In the genomic region with DNA sequence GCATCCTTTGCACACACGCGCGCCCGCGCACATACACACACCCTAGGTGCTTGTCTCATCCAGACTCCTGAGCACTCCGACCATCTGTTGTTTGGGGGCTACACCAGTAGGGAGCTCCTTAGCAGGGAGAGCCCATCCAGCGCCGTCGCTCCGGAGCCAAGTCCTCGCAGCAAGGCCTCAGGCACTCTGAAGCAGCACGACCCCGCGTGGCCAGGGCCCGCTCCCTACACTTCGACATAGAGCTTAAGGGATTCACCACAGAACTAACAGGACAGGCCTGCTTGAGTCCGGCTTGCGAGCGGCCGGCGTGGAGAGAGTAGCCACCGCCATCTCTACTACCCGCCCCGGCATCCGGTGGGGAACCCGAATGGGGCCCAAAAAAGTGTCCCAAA, we compare ENCODE assay signal across 8 mouse cellular contexts. TPM values are rescaled to one million over a fixed set of nuclear protein-coding genes. Genes with fewer than 3 reads are reported as not detected.
DNase-seq lines count a peak whose midpoint lies in the region; ATAC-seq and TF ChIP-seq lines count a peak whose summit lies in the region.

No protein-coding gene starts in this region.

- DNase-seq in MN1 (ENCODE audit: low spot score): peak; percentile 70
- peak; percentile 73 to 77 for DNase-seq in cerebellum, adult 2 months
- DNase-seq in forebrain, postnatal 0 days: peak; percentile 76
- peak; percentile 79 for DNase-seq in hindbrain, embryonic 10.5 days (ENCODE audit: low spot score)
- peak; percentile 60 to 64 for DNase-seq in layer of hippocampus, postnatal 10 days (ENCODE audit: low spot score in 2 of 2)
- peak; percentile 68 for DNase-seq in lung, postnatal 0 days (ENCODE audit: low spot score)
- peak; percentile 44 for DNase-seq in ovary, postnatal 14 days (ENCODE audit: low spot score)
- peak; percentile 75 for DNase-seq in thymus, postnatal 4 days

- peaks cover 17% of the 10 kb centered on the region for H3K36me3 ChIP-seq in forebrain, postnatal 0 days (ENCODE audit: insufficient read depth)
- H3K36me3 ChIP-seq in hindbrain, embryonic 10.5 days: peaks cover 32% of the 10 kb centered on the region
- peaks cover 16% of the 10 kb centered on the region for H3K36me3 ChIP-seq in lung, postnatal 0 days (ENCODE audit: insufficient read depth, low read length)

- H3K9ac ChIP-seq in forebrain, postnatal 0 days: peak overlapping the region; percentile 73
- peak overlapping the region; percentile 74 for H3K9ac ChIP-seq in lung, postnatal 0 days (replicated peaks; ENCODE audit: low read depth)

- H3K27ac ChIP-seq in cerebellum, adult 2 months (ENCODE audit: insufficient read depth, low read length): 0 out of 2 replicates have a peak overlapping the region, but pooled peaks have one; percentile 13
- peak overlapping the region; percentile 90 for H3K27ac ChIP-seq in forebrain, postnatal 0 days (ENCODE audit: low read depth, low read length)
- peak overlapping the region; percentile 95 for H3K27ac ChIP-seq in hindbrain, embryonic 10.5 days
- H3K27ac ChIP-seq in lung, postnatal 0 days (ENCODE audit: low read length): peak overlapping the region; percentile 85

- no peaks in the 10 kb centered on the region for H3K9me3 ChIP-seq in forebrain, postnatal 0 days (ENCODE audit: low read length)
- H3K9me3 ChIP-seq in hindbrain, embryonic 10.5 days: no peaks in the 10 kb centered on the region
- no peaks in the 10 kb centered on the region for H3K9me3 ChIP-seq in lung, postnatal 0 days (ENCODE audit: low read length)

- 0 out of 2 replicates have a peak, but pooled peaks have one; percentile 18 for TF ChIP-seq CTCF in cerebellum, adult 2 months (IDR thresholded peaks at IDR 0.05; ENCODE audit: borderline replicate concordance, insufficient read depth, low read depth, low read length)
- TF ChIP-seq CTCF in forebrain, postnatal 0 days (IDR thresholded peaks at IDR 0.05; ENCODE audit: low read depth): peak; percentile 55
- peak; percentile 58 for TF ChIP-seq CTCF in lung, postnatal 0 days (IDR thresholded peaks at IDR 0.05)

- H3K4me1 ChIP-seq in cerebellum, adult 2 months (ENCODE audit: control insufficient read depth, insufficient read depth, low read length): no peaks in the 10 kb centered on the region
- peaks cover 21% of the 10 kb centered on the region for H3K4me1 ChIP-seq in forebrain, postnatal 0 days (ENCODE audit: insufficient read depth)
- peaks cover 43% of the 10 kb centered on the region for H3K4me1 ChIP-seq in hindbrain, embryonic 10.5 days (replicated peaks)
- no peaks in the 10 kb centered on the region; the same call in 1 of the 2 replicates for H3K4me1 ChIP-seq in lung, postnatal 0 days (ENCODE audit: insufficient read depth, low read depth, low read length)

- no peak for TF ChIP-seq POLR2A in cerebellum, adult 2 months (IDR thresholded peaks at IDR 0.05; ENCODE audit: borderline replicate concordance, insufficient read depth, low read length)

- WGBS in cerebellum, adult 2 months: under 1% methylated on average over 26 of the region's 26 CpGs
- 2% methylated on average over 26 of the region's 26 CpGs for WGBS in forebrain, postnatal 0 days
- WGBS in hindbrain, embryonic 10.5 days: 0% methylated on average over 26 of the region's 26 CpGs
- under 1% methylated on average over 26 of the region's 26 CpGs for WGBS in lung, postnatal 0 days

- no peaks in the 10 kb centered on the region for H3K27me3 ChIP-seq in cerebellum, adult 2 months (ENCODE audit: control insufficient read depth, insufficient read depth, low read length)
- H3K27me3 ChIP-seq in forebrain, postnatal 0 days (ENCODE audit: insufficient read depth, low read length): no peaks in the 10 kb centered on the region
- H3K27me3 ChIP-seq in hindbrain, embryonic 10.5 days (ENCODE audit: insufficient read depth, poor library complexity, severe bottlenecking): no peaks in the 10 kb centered on the region
- H3K27me3 ChIP-seq in lung, postnatal 0 days (replicated peaks; ENCODE audit: insufficient read depth, low read length): no peaks in the 10 kb centered on the region

- peak; percentile 34 for ATAC-seq in forebrain, postnatal 0 days
- ATAC-seq in lung, postnatal 0 days: peak; percentile 27

- no peak for TF ChIP-seq EP300 in lung, postnatal 0 days (IDR thresholded peaks at IDR 0.05)

- peak overlapping the region; percentile 84 for H3K4me2 ChIP-seq in forebrain, postnatal 0 days (ENCODE audit: low read depth)
- peak overlapping the region; percentile 71 for H3K4me2 ChIP-seq in lung, postnatal 0 days (replicated peaks; ENCODE audit: low read depth, low read length)

- H3K4me3 ChIP-seq in cerebellum, adult 2 months (replicated peaks; ENCODE audit: insufficient read depth, low read depth, low read length): peak overlapping the region; percentile 81
- H3K4me3 ChIP-seq in forebrain, postnatal 0 days (ENCODE audit: low read depth, low read length): peak overlapping the region; percentile 92
- peak overlapping the region; percentile 86 for H3K4me3 ChIP-seq in hindbrain, embryonic 10.5 days
- peak overlapping the region; percentile 89 for H3K4me3 ChIP-seq in lung, postnatal 0 days (ENCODE audit: low read depth, low read length)

RNA-seq across cellular contexts. Expression of gene Acly, which starts 0.7 kb away (rescaled TPM):
- polyA plus RNA-seq in cerebellum, adult 2 months (2012; rRNA removed): 155 and 156 TPM in 2 replicates
- 199 and 203 TPM in 2 replicates for total RNA-seq in forebrain, postnatal 0 days (2014; rRNA removed)
- polyA plus RNA-seq in forebrain, postnatal 0 days (2015; fragmentation: Nextera tagmentation; extraction: Ambion mirVana): 89.9 and 109 TPM in 2 replicates
- 356 and 388 TPM in 2 replicates for polyA plus RNA-seq in hindbrain, embryonic 10.5 days (2016; fragmentation: Nextera tagmentation; extraction: Ambion mirVana)
- total RNA-seq in layer of hippocampus, postnatal 10 days (2021): 100 to 1,000 TPM; 127 to 134 TPM
- 85.7 and 92.9 TPM in 2 replicates for polyA plus RNA-seq in lung, postnatal 0 days (2015; fragmentation: Nextera tagmentation; extraction: Ambion mirVana)

RNA-seq across cellular contexts. Expression of gene Ttc25, which starts 18.3 kb away (rescaled TPM):
- polyA plus RNA-seq in cerebellum, adult 2 months (2012; rRNA removed): 0.86 and 0.92 TPM in 2 replicates
- 1.2 and 2.2 TPM in 2 replicates for total RNA-seq in forebrain, postnatal 0 days (2014; rRNA removed)
- polyA plus RNA-seq in forebrain, postnatal 0 days (2015; fragmentation: Nextera tagmentation; extraction: Ambion mirVana): 1.1 and 1.8 TPM in 2 replicates
- 3.2 and 3.3 TPM in 2 replicates for polyA plus RNA-seq in hindbrain, embryonic 10.5 days (2016; fragmentation: Nextera tagmentation; extraction: Ambion mirVana)
- 1 to 10 TPM; 1.0 to 1.6 TPM for total RNA-seq in layer of hippocampus, postnatal 10 days (2021)
- polyA plus RNA-seq in lung, postnatal 0 days (2015; fragmentation: Nextera tagmentation; extraction: Ambion mirVana): 3.5 and 4.9 TPM in 2 replicates

RNA-seq across cellular contexts. Expression of gene Cnp, which starts 47.6 kb away (rescaled TPM):
- polyA plus RNA-seq in cerebellum, adult 2 months (2012; rRNA removed): 547 and 616 TPM in 2 replicates
- 37.3 and 41.5 TPM in 2 replicates for total RNA-seq in forebrain, postnatal 0 days (2014; rRNA removed)
- polyA plus RNA-seq in forebrain, postnatal 0 days (2015; fragmentation: Nextera tagmentation; extraction: Ambion mirVana): 44.8 and 56.2 TPM in 2 replicates
- polyA plus RNA-seq in hindbrain, embryonic 10.5 days (2016; fragmentation: Nextera tagmentation; extraction: Ambion mirVana): 22.7 and 27.3 TPM in 2 replicates
- 10 to 100 TPM; 88.0 to 92.7 TPM for total RNA-seq in layer of hippocampus, postnatal 10 days (2021)
- polyA plus RNA-seq in lung, postnatal 0 days (2015; fragmentation: Nextera tagmentation; extraction: Ambion mirVana): 31.4 and 33.8 TPM in 2 replicates

RNA-seq across cellular contexts. Expression of gene Klhl11, which starts 54.5 kb away (rescaled TPM):
- polyA plus RNA-seq in cerebellum, adult 2 months (2012; rRNA removed): 16.1 and 19.1 TPM in 2 replicates
- 60.1 and 73.9 TPM in 2 replicates for total RNA-seq in forebrain, postnatal 0 days (2014; rRNA removed)
- polyA plus RNA-seq in forebrain, postnatal 0 days (2015; fragmentation: Nextera tagmentation; extraction: Ambion mirVana): 7.8 and 9.6 TPM in 2 replicates
- 6.1 and 6.9 TPM in 2 replicates for polyA plus RNA-seq in hindbrain, embryonic 10.5 days (2016; fragmentation: Nextera tagmentation; extraction: Ambion mirVana)
- 10 to 100 TPM; 71.8 to 72.9 TPM for total RNA-seq in layer of hippocampus, postnatal 10 days (2021)
- polyA plus RNA-seq in lung, postnatal 0 days (2015; fragmentation: Nextera tagmentation; extraction: Ambion mirVana): 3.6 and 4.1 TPM in 2 replicates

Comparison
In these comparisons a context has a peak if more than half of its experiments do, and no peak if none do; other contexts are left out.
1. Peak in every context shown above with its lines: DNase-seq, ATAC-seq, H3K4me3 ChIP-seq and H3K27ac ChIP-seq.
2. H3K27ac ChIP-seq: peak in every context shown above with its lines; median percentile 95 in hindbrain, embryonic 10.5 days; 90 in forebrain, postnatal 0 days; 85 in lung, postnatal 0 days; 13 in cerebellum, adult 2 months.